Mouse (Mus musculus) cortical plate, adult 2 months (tissue): ENCODE measurements at regions not wholly inside any gene's neighbourhood (a gene's known extent, or its start where the extent isn't known, plus 50 kb on each side); places are given as distances from the start of the nearest gene placed in this dataset.

Experiments
- CTCF ChIP-seq: fragments of 200-500 bp; IDR thresholded peaks from 2 replicates; pipeline ENCODE4 v1.5.1; 2011; ENCODE audit warnings: mild to moderate bottlenecking, control low read depth, low read length; ENCODE audit not compliant: insufficient read depth; ENCODE audit errors: extremely low read depth
- POLR2A ChIP-seq: fragments of 200-500 bp; IDR thresholded peaks from 2 replicates; pipeline ENCODE4 v1.6.1; 2011; ENCODE audit warnings: mild to moderate bottlenecking, low read length, control low read depth; ENCODE audit not compliant: insufficient read depth; ENCODE audit errors: extremely low read depth

DNA sequence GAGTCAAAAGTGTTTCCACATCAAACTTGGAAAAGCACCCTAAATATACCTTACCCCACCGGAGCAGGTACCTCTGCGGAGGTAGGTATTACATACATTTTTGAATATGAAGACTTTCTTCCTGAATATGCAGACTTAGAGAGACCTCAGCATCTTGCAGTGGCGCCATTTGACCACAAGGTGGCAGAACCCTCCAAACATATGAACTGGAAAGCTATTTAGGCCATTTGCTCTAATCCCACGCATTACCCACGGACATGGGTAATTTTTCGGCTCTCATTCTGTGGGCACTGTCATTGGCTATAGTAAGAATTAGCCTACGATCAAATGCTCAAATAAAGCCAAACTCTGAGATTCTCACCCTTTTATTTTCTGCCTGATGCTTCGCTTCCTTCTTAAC lies 1301.0 kb downstream of the Synb start:
- no peak for TF ChIP-seq POLR2A
- TF ChIP-seq CTCF, result peak; percentile 91
